Mouse (Mus musculus) spleen, adult 18-20 months (tissue): ENCODE results near the gene Paxx.
"Not testable (repeated sequence)": the region's sequence is repeated elsewhere in the genome, so short reads cannot be mapped to it uniquely, and the experiment has no call there.

Experiments
- DNase-seq, 2 experiments: peaks; one replicate each; pipeline ENCODE4 v3.0.0; 2022; ENCODE audit warnings: mixed read lengths in 2 of 2

Gene Paxx

GRCm38 (mm10) chr2:25441067-25441466 lies 19.8 kb downstream of the Paxx start:
- no peak for DNase-seq

DNA sequence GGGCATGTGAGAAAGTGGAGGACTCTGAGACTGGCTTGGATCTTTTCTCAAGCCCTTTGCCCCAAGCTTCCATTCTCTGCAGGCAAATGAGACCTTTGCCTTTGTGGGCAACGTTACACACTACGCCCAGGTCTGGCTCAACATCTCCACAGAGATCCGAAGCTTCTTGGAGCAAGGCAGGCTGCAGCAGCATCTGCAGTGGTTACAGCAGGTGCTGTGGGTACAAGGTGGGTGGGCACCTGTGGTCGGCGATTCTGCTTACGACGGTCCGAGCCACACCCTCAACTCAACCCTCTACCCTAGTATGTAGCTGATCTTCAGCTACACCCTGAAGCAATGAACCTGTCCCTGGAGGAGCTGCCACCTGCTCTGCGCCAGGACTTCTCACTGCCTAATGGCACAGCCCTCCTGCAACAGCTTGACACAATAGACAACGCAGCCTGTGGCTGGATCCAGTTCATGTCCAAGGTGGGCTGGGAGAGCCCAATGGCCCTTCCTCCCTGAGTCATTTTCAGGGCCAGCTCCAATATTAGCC lies 24.5 kb downstream of the Paxx start:
- DNase-seq: no peak

DNA sequence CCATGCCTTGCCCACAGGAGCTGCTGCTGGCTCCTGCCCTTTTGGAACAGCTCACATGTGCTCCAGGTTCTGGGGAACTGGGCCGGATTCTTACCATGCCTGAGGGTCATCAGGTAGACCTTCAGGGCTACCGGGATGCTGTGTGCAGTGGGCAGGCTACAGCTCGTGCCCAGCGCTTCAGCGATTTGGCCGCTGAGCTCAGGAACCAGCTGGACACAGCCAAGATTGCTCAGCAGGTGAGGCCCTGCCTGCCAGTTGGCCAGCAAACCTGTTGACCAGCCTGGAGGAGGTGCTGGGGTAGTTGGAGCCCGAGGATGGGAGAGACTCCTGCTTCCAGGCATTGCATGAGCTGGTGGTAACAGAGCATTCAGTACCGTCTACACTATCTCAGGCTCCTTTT lies 26.6 kb downstream of the Paxx start:
- DNase-seq: no peak

DNA sequence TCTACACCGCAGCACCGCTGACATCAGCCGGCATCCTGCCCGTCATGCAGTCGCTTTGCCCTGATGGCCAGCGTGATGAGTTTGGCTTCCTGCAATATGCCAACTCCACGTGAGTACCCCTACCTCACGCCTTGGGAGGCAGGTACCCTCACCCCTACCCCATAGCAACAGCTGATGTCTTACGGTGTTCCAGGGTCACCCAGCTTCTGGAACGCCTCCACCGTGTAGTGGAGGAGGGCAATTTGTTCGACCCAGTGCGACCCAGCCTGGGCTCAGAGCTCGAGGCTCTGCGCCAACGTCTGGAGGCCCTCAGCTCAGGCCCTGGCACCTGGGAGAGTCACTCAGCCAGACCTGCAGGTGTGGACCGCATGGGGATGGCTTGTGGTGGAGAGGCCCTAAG lies 27.8 kb downstream of the Paxx start:
- no peak for DNase-seq

DNA sequence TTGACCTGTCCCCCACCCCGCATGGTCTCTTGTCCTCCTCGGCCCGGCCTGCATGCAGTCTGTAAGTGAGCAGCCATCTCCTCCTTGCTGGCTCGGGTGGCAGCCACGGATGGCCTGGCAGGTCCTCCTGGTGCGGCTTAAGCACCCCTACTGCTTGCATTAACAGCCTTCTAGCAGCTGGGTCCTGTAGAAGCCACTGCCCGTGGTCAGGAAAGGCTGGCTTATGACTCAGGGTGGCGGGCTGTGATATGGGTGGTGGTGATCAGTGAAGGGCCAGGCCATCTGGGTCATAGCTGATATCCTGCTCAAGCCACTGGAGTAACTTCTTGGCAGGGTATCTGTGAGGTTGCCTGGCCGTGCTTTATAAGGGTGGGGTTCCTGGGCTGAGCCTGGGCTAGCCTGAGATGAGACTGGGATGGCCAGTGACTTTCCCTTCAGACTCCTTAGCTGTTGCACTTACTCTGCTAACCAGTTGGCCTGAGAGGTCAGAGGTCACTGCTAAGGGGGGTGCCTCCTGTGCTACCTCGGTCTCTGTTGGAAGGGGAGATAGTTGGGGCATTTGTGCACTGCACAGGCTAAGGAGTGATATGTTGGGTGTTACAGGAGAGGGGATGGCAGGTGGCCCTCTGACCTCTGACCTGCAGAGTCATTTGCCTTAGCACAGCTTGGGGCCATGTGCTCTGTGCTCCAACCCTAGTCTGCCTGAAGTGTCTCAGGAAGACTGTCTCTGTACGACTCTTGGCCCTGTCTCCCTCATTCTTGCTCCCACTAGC lies 28.4 kb downstream of the Paxx start:
- no peak for DNase-seq

GRCm38 (mm10) chr2:25431308-25431855 lies 29.5 kb downstream of the Paxx start:
- DNase-seq: no peak

DNA sequence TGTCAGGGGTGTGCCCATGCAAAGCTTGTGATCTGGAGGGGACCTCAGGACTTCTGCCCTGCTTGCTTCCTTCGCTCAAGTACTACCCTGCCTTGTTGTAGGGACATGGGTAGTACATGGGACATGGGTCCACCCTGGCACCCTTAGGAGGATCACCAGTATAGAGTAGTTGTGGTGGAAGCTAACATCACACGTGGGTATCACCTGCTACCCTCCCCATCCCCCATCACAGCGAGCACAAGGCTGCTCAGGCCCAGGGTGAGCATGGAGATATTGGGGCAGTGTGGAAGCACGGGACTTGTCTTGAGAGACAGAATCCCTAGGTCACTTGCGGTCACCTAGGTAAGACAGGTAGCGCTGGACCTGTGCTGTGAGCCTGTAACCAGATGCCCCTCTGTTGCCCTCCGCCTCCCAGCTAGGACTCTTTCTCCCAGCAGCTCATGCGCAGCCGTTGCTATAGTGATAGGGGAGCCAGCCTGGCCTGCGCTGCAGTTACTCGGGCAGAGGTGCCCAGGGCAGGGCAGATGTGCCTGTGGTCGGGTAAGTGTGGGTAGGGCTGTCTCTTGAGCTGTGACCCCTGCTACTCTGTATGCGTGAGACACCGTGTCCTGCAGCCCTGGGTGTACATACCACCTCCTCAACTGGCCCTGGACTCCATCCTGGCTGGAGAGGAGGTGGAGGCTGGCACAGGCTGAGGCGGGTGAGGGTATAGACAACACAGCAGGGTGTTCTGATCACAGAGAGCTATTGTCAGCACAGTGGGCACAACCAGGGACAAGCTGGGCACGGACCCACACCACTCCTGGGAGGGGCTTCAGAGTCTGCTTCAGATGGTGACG lies 30.3 kb downstream of the Paxx start:
- no peak for DNase-seq

DNA sequence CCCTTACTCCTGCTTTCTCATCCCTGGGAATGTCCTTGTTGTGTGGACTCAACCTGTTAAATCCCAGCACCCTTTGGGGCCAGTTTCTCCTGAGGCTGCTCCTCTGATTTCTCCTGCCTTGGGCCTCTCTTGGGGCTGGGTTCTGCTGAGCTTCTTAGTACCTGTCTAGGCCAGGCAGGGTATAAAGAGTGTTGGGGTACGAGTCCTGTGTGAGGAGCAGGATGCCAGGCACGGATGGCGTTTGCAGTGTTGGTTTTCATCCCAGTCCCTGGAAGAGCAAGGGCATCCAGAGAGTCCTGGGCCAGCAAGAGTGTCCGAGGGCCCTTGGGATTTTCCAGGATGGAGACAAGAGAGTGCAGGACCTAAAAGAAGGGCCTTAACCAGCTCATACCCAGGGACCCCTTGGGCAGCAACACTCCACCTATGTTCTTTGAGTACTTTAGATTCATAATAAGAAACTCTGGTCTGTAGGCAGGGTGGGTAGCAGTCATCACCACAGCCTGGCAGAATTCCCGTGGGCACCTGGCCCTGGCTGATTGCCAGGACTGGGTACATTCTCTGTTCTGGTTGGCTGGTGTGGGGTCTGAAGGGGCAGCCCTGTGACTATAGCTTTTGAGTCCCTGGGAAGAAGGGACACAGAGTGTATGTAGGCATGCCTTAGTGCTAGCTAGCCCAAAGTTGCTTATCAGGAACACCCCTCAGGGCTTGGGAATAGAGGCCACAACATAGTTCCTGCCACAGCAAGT lies 31.3 kb downstream of the Paxx start:
- no peak for DNase-seq

GRCm38 (mm10) chr2:25428442-25429236 lies 32.3 kb downstream of the Paxx start, which contains the start of gene Abca2:
Gene Abca2, plus strand, starts transcription at chr2:25428703.
- peak; percentile 91 to 92 for DNase-seq

- no peak for DNase-seq
Observed at GRCm38 (mm10) chr2:25427256-25427655, 33.6 kb downstream of the Paxx start.

DNA sequence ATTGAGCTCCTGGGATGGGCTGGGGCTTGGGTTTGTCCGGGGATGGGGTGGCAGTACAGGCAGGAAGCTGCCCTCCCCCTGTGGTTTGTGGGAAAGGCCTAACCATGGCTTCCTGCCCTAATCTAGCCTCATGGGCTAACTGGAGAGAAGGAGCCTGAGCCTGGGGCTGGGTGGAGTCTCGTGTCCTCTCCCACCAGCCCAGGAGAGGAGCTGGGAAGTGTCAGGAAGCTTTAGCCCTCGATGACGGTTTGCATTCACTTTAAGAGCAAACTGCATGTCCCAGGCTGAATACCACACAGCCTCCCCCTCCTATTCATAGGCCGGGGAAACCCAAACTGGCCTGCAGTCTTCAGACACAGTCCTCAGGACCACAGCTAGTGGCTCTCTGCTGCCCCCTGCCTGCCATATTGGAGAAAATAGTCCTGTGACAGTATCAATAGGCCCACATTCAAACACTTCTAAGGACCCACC lies 34.1 kb downstream of the Paxx start:
- peak; percentile 56 to 78 for DNase-seq

GRCm38 (mm10) chr2:25425481-25425880 lies 35.4 kb downstream of the Paxx start:
- DNase-seq: no peak

DNA sequence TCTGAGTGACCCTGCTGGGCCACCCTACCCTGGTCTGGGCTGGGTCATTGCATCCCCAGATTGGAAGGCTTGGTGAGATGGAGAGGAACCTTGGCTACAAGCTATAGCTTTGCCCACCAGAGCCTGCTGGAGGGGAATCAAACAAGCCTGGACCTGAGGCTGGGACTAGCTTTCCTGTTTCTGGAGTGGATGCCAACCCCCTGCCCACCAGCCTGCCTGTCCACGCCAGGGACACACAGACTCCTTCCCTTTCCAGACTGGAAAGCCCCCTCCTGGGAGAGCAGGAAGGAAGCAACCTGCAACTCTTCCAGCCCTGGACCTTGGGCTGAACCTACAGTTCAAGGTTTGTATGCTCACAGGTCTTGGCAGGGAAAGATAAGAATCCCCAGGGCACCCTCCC lies 37.3 kb downstream of the Paxx start:
- no peak for DNase-seq

DNA sequence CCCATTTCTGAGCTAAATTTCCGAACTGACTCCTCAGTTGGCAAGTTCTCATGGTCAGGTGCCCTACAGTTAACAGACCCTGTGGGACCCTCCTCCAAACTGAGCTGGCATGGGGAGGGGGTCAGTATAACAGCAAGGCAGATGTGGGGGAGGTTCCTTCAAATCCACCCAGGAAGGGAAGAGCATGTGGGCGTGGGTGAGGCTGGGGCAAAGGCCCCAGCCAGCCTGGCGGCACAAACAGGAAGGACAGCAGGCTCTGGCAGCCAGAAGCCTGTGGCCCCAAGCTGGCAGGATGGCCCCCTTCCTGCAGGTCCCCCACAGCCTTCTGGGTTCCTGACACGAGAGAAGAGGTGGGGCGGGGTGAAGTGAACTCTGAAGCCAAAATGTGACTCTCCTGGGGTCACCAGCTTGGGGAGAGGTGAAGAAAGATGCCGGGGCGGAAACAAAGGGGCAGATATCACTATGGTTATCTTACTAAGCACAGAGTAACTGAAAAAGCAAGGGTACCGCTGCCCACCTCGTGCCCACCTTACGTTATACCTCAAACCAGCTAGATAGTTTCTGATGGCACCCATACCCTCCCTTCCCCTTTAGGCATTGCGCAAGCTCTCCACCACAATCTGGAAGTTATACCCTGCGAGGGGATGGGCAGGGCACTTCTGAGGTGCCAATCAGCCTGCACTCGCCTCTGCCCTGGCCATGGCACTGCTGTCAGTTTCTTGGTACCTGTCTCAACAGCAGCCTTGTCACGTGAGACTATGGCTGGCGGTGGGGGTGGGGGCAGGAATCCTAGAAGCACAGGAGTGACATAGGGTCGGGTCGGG lies 38.1 kb downstream of the Paxx start, which contains the start of gene Fut7:
Fut7 (plus strand) TSS at position 681 of the 824 bp plus-strand sequence.
- peak in 1 of 2 experiments; percentile 34 for DNase-seq

GRCm38 (mm10) chr2:25421896-25422295 lies 39.0 kb downstream of the Paxx start:
- peak in 1 of 2 experiments; percentile 52 for DNase-seq

- DNase-seq: no peak
Observed at GRCm38 (mm10) chr2:25417426-25417825, 43.5 kb downstream of the Paxx start.

GRCm38 (mm10) chr2:25413436-25413835 lies 47.5 kb downstream of the Paxx start:
- not testable (repeated sequence) for DNase-seq

- DNase-seq: no peak
Observed at GRCm38 (mm10) chr2:25408908-25409307, 52.0 kb downstream of the Paxx start.
